Mouse (Mus musculus): ENCODE measurements around the gene Sval1.

Gene Sval1

GRCm38 (mm10) chr6:41951330-41951729 lies at the start of gene Sval1:
Gene Sval1, plus strand, starts transcription at chr6:41951630.
- no peak for DNase-seq (ENCODE audit: low spot score)

- no peak for DNase-seq (ENCODE audit: low spot score)
These were observed 39.8 kb upstream of the Sval1 start for GRCm38 (mm10) chr6:41911625-41912024.

DNA sequence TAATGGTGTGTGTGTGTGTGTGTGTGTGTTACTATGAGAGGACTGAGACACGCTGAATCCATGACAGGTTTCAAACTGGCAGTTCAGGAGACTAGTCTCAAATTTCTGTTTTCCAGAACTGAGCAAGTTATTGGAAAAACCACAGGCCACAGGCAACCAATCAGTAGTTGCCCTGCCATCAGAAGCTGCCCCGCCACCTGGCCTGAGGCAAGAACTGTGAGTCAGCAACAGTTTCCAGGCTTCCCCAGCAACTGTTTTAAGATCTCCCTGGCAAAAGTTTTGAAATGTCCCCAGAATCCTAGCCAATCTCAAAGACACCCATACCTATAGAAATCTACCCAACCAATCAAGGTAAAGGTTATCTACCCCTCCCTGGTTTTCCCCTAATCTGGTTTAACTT lies 36.5 kb upstream of the Sval1 start:
- DNase-seq (ENCODE audit: low spot score) = no peak

DNA sequence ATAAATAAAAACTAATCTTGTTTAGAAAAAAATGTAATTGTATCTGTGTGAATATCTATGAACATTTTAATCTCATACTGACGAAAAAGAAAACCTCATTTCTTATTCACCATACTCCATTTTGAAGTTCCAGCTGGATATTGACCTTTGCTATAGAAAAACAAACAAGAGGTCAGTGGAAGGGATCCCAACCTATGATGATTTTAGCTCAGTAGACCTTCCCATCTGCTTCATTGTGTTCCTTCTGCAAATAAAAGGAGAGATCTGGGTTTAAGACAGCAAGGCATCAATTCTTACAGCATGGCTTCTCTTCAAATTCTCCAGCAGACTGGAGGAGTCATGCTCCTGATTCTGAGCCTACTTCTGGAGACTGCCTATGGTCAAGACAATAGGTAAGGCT lies 16.4 kb downstream of the Sval1 start, which contains the start of gene Sval3:
Sval3 (plus strand) TSS at position 301 of the 400 bp plus-strand sequence.
- DNase-seq (ENCODE audit: low spot score) = no peak
